Mouse (Mus musculus) erythroblast, embryonic 14.5 days (primary cell): ENCODE measurements around the gene Akap8. TPM values are rescaled to one million over a fixed set of nuclear protein-coding genes. Genes with fewer than 3 reads are reported as not detected.

Source experiments
- H3K27me3 ChIP-seq: 2 replicates; pipeline ENCODE4 v1.6.1; 2012; ENCODE audit warnings: inconsistent platforms; ENCODE audit not compliant: control insufficient read depth
- H3K36me3 ChIP-seq: 2 replicates; pipeline ENCODE4 v1.6.1; 2012; ENCODE audit warnings: mild to moderate bottlenecking, inconsistent platforms; ENCODE audit not compliant: control insufficient read depth
- H3K4me1 ChIP-seq: 2 replicates; pipeline ENCODE4 v1.6.1; 2012; ENCODE audit warnings: inconsistent platforms; ENCODE audit not compliant: control insufficient read depth
- H3K4me3 ChIP-seq: replicated peaks from 2 replicates; pipeline ENCODE3; 2012; ENCODE audit warnings: moderate library complexity, mild to moderate bottlenecking, inconsistent platforms
- H3K9me3 ChIP-seq: 2 replicates; pipeline ENCODE4 v1.6.1; 2012; ENCODE audit warnings: low read length, inconsistent platforms, mixed read lengths; ENCODE audit not compliant: control insufficient read depth
- GATA1 ChIP-seq: IDR thresholded peaks from 2 replicates; pipeline ENCODE4 v1.6.1; 2012; ENCODE audit warnings: low read length, inconsistent platforms, mixed read lengths
- TAL1 ChIP-seq: IDR thresholded peaks from 3 replicates; pipeline ENCODE4 v1.6.1; 2012; ENCODE audit warnings: low read length, inconsistent platforms, mixed read lengths
- polyA plus RNA-seq: library from polyadenylated mRNA; stranded (reverse); fragments of >175 nt; gene quantifications from 2 replicates; pipeline ENCODE4 v1.2.3, GENCODE M21; 2012

Gene Akap8
- polyA plus RNA-seq, 1 experiment, result 13.2 TPM

DNA sequence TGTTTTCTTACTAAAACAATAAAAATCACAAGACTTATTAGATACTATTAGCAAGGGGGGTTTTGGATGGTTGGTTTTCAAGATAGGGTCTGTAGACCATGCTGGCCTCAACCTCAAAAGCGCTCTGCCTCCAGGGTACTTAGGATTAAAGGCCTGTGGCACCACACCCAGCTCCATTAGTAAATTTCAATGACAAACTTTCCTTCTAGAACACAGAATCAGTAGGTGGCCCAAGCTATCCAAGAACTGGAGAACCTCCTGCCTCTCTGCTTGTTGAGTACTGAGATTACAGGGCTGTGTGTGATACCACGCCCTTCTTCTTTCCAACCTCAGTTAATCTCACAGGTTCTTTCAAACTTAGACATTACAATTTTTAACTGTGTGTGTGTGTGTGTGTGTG is 39.9 kb downstream of the Akap8 start:
- no peak for TF ChIP-seq TAL1
- no peak for TF ChIP-seq GATA1
- Histone ChIP-seq H3K36me3 (peaks cover 24% of the 10 kb centered on the region), H3K27me3 (no peaks in the 10 kb centered on the region), H3K9me3 (no peaks in the 10 kb centered on the region), H3K4me3 (no peak overlapping the region), H3K4me1 (peaks cover 55% of the 10 kb centered on the region)

DNA sequence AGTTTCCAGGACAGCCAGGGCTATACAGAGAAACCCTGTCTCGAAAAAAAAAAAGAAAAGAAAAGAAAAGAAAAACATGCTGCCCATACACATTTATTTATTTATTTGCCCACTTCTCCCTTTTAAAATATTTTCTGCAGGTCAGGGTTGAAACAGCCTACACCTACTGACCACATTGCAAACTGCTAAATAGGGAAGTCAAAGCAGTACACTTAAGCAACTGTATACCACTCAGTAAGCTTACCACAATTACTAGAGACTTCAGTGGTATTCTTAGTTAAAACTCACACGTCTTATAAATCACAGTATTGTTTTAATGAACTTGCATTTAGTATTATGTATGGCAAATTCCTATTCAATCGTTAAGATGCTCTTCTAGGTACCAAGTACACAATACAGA is 40.5 kb downstream of the Akap8 start:
- peaks cover 29% of the 10 kb centered on the region for H3K36me3 ChIP-seq
- H3K4me1 ChIP-seq, result peaks cover 56% of the 10 kb centered on the region
- no peaks in the 10 kb centered on the region for H3K9me3 ChIP-seq
- TF ChIP-seq TAL1 (no peak), GATA1 (no peak)
- H3K27me3 ChIP-seq, result no peaks in the 10 kb centered on the region
- H3K4me3 ChIP-seq, result no peak overlapping the region

DNA sequence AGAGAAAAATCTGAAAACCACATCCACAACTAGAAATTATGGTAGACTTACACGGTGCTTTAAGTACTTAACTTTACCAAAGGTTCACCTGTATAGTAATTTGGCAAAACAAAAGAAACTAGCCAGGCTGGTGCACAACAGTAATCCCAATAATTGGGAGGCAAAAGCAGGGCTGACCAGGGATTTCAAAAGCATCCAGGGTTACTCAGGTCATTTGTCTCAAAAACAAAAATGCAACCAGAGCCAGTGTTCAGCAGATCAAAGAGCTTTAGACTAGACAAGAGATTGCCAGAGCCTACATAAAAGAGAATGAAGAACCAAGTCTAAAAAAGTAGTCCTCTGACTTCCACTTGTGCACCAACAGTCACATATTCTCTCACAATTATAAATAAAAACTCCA is 43.8 kb downstream of the Akap8 start:
- Histone ChIP-seq H3K9me3 (no peaks in the 10 kb centered on the region), H3K4me1 (peaks cover 40% of the 10 kb centered on the region), H3K4me3 (no peak overlapping the region), H3K27me3 (no peaks in the 10 kb centered on the region), H3K36me3 (peaks cover 32% of the 10 kb centered on the region)
- TF ChIP-seq GATA1, result no peak
- TF ChIP-seq TAL1, result no peak

DNA sequence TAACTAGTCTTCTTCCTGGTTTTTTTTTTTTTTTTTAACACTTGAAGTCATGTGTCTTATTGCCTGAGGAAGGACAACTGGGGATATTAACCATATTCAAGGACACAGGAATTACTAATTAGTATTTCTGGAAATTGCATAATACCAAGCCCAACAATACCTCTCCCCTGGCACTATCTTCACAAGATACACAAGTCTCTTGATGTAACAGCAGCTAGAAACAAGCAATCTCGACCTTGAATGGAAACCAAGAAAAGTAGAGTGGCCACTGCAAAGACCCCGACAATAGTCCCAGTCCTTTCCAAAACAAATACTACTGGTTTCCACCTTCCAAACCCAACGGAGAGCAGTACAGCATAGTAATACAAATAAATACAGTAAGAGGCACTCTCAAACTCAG is 45.5 kb downstream of the Akap8 start:
- Histone ChIP-seq H3K36me3 (peaks cover 37% of the 10 kb centered on the region), H3K4me1 (peaks cover 26% of the 10 kb centered on the region), H3K27me3 (no peaks in the 10 kb centered on the region), H3K9me3 (no peaks in the 10 kb centered on the region), H3K4me3 (no peak overlapping the region)
- no peak for TF ChIP-seq TAL1
- no peak for TF ChIP-seq GATA1

DNA sequence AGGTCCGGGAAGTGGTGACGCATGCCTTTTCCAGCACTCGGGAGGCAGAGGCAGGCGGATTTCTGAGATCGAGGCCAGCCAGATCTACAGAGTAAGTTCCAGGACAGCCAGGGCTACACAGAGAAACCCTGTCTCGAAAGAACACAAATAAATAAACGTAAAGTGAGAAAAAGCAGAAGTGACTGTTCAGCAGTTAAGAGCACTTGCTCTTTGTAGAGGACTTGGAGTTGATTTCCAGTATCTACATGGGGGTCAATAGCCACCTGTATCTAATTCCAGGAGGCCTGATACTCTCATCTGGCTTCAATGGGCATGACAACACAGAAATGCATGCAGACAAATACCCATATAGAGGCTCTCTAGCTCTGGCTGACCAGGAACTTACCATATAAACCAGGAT is 51.9 kb downstream of the Akap8 start:
- Histone ChIP-seq H3K9me3 (no peaks in the 10 kb centered on the region), H3K4me3 (no peak overlapping the region), H3K36me3 (peaks cover 38% of the 10 kb centered on the region), H3K4me1 (peaks cover 19% of the 10 kb centered on the region), H3K27me3 (no peaks in the 10 kb centered on the region)
- TF ChIP-seq GATA1, result no peak
- no peak for TF ChIP-seq TAL1

DNA sequence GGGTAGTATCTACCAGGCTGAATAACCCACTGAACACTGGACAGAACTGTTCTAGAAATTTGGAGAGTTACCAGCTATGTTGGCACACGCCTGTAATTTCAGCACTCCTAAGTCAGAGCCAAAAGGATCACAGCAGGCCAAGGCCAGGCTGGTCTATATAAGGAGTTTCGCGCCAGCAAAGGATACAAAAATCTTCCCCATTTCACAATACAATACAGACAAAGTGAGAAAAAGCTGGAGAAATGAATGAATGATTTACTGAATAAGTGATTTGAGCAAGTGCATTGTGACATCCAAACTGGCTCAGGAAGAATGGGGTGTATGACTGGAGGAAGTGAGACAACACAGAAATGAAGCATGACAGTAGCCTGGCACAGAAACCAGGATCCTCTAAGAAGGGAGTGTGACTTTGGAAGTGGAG is 52.5 kb downstream of the Akap8 start:
- no peaks in the 10 kb centered on the region for H3K9me3 ChIP-seq
- H3K36me3 ChIP-seq, result peaks cover 38% of the 10 kb centered on the region
- H3K4me1 ChIP-seq, result peaks cover 21% of the 10 kb centered on the region
- H3K4me3 ChIP-seq, result no peak overlapping the region
- no peaks in the 10 kb centered on the region for H3K27me3 ChIP-seq
- no peak for TF ChIP-seq TAL1
- TF ChIP-seq GATA1, result no peak

DNA sequence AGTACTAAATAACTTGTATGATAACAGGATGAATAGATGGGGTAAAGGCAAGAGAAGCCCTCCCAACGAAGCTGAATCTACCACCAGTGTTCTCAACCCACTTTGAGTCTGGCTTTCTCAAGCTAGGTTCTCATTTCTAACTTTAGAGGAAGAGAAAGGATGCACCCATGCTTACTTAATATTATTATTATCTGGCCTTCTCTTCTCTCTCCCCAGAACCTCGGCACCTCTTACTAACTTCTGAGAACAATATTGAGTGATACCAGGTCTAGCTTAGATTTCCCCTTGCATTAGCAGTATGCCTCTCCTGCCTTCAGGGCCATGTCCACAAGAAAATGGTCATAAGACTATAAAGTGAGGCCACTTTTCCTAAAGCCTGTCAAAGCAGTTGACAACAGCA is 52.9 kb downstream of the Akap8 start:
- Histone ChIP-seq H3K27me3 (no peaks in the 10 kb centered on the region), H3K9me3 (no peaks in the 10 kb centered on the region), H3K36me3 (peaks cover 38% of the 10 kb centered on the region), H3K4me3 (no peak overlapping the region), H3K4me1 (peaks cover 21% of the 10 kb centered on the region)
- TF ChIP-seq TAL1, result no peak
- TF ChIP-seq GATA1, result no peak

DNA sequence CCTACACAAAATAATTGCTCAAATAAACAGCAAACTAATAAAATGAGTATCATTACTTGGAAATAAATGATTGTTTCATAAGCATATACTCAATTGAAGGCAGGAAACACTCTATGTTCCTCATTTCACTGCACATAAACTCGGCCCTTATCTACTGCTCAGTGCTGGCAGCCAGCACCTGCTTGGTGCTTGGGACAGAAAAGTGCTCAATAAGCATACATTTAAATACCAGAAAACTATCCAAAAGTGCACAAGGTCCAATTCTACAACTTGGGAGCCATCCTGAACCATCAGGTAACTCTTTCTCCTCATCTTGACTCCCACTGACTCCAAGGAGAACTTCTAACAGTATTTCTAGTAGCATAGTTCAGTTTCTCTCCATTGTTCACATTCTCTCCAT is 53.4 kb downstream of the Akap8 start:
- Histone ChIP-seq H3K9me3 (no peaks in the 10 kb centered on the region), H3K36me3 (peaks cover 38% of the 10 kb centered on the region), H3K4me1 (peaks cover 21% of the 10 kb centered on the region), H3K4me3 (no peak overlapping the region), H3K27me3 (no peaks in the 10 kb centered on the region)
- TF ChIP-seq TAL1 (no peak), GATA1 (no peak)

DNA sequence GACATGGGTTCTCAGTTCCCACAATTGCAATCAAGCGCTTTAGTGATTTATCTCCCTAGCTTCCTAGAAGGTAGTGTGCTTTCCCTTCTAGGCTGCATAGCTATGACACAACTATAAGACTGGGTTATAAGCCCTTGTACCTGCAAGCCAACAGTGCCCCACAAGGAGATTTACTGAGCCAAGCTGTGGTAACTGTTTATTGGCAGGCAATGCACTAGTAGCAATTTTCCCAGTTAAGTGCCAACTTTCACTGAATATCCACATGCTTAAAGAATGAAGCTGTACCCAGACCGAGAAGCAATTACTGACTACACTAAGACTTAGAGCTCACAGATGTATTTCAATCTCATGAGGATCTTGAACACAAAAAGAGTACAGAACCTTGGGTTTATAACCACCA is 57.4 kb downstream of the Akap8 start:
- no peak overlapping the region for H3K4me3 ChIP-seq
- peaks cover 18% of the 10 kb centered on the region for H3K36me3 ChIP-seq
- H3K27me3 ChIP-seq, result no peaks in the 10 kb centered on the region
- TF ChIP-seq GATA1, result no peak
- H3K9me3 ChIP-seq, result no peaks in the 10 kb centered on the region
- peaks cover 27% of the 10 kb centered on the region for H3K4me1 ChIP-seq

DNA sequence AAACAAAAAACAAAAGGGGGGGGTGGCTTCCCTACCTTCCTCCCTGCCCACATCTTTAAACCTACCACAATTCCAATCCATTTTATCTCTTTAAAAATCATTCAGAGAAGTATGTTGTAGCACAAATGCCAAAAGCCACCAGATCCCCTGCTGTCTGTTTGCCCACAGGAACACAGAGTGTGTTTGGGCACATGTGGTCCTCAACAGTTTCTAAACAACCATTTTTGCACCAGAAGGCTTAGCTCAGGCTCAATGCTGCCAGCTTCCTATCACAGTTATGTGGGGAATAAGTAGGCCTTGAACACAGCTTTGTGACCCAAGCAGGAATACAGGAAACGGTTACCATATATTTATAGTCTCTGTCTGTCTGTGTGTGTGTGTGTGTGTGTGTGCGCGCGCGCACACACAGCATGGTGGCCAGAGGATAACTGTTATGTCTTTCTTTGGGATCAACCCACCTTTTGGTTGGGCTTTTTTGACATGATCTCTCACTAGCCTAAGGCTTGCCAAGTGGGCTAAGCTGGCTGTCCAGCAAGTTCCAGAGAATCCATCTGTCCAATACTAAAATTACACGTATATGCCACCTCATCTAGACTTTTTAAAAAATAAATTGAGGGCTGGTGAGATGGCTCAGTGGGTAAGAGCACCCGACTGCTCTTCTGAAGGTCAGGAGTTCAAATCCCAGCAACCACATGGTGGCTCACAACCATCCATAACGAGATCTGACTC is 58.0 kb downstream of the Akap8 start:
- no peak for TF ChIP-seq TAL1
- TF ChIP-seq GATA1, result no peak
- Histone ChIP-seq H3K4me1 (peaks cover 30% of the 10 kb centered on the region), H3K9me3 (no peaks in the 10 kb centered on the region), H3K36me3 (peaks cover 16% of the 10 kb centered on the region), H3K27me3 (no peaks in the 10 kb centered on the region), H3K4me3 (no peak overlapping the region)
